Mouse (Mus musculus) small intestine, adult 2 months (tissue): ENCODE data around the gene Phyhipl. TPM values are rescaled to one million over a fixed set of nuclear protein-coding genes. Genes with fewer than 3 reads are reported as not detected.
A peak's percentile ranks its signal among the peaks of the same experiment; 100 is the strongest.

ENCODE experiments used
- H3K27ac ChIP-seq: fragments of 200-500 bp; 2 replicates; pipeline ENCODE4 v1.5.1; 2012; ENCODE audit warnings: low read depth, low read length, control low read depth, inconsistent platforms; ENCODE audit not compliant: insufficient read depth
- H3K27me3 ChIP-seq: fragments of 200-500 bp; 2 replicates; pipeline ENCODE4 v1.6.1; 2012; ENCODE audit warnings: mild to moderate bottlenecking, moderate library complexity, low read length, inconsistent platforms; ENCODE audit not compliant: control insufficient read depth, insufficient read depth
- H3K36me3 ChIP-seq: fragments of 200-500 bp; 2 replicates; pipeline ENCODE4 v1.6.1; 2012; ENCODE audit warnings: mild to moderate bottlenecking, low read length, control low read depth, inconsistent platforms; ENCODE audit not compliant: control insufficient read depth, insufficient read depth
- H3K4me1 ChIP-seq: fragments of 200-500 bp; 2 replicates; pipeline ENCODE4 v1.6.1; 2012; ENCODE audit warnings: low read length, inconsistent platforms, mixed read lengths; ENCODE audit not compliant: control insufficient read depth, insufficient read depth, insufficient read length
- H3K4me3 ChIP-seq: fragments of 200-500 bp; 2 replicates; pipeline ENCODE4 v1.5.1; 2012; ENCODE audit warnings: low read depth, mild to moderate bottlenecking, control low read depth, inconsistent platforms, low read length, moderate library complexity
- CTCF ChIP-seq: fragments of 200-500 bp; IDR thresholded peaks from 2 replicates; pipeline ENCODE4 v1.5.1; 2012; ENCODE audit warnings: low read depth, mild to moderate bottlenecking, control low read depth, inconsistent platforms, low read length, moderate library complexity, mixed read lengths; ENCODE audit not compliant: insufficient replicate concordance, insufficient read length; ENCODE audit errors: extremely low read depth
- POLR2A ChIP-seq: fragments of 200-500 bp; IDR thresholded peaks from 2 replicates; pipeline ENCODE4 v1.6.1; 2012; ENCODE audit warnings: low read depth, mild to moderate bottlenecking, control low read depth, inconsistent platforms, low read length, moderate library complexity
- WGBS: fragments of 180-500 bp; shearing (Covaris S2); methylation state at CpG from one replicate; pipeline ENCODE4 v1.1.7; 2018; 5-methylcytosine and 5-hydroxymethylcytosine counted together
- polyA plus RNA-seq: library from polyadenylated mRNA; depleted of rRNA; stranded (reverse); fragments of >200 nt; gene quantifications from 2 replicates; pipeline ENCODE4 v1.2.3, GENCODE M21; 2012

The Phyhipl gene
- polyA plus RNA-seq, 1 experiment: not detected

- H3K4me3 ChIP-seq: no peak overlapping the region
- no peak overlapping the region for H3K27ac ChIP-seq
- peaks cover 10% of the 10 kb centered on the region for H3K4me1 ChIP-seq
- H3K27me3 ChIP-seq: peaks cover 14% of the 10 kb centered on the region
- WGBS: 24% methylated on average over 10 of the region's 10 CpGs
- no peaks in the 10 kb centered on the region for H3K36me3 ChIP-seq
- TF ChIP-seq POLR2A (no peak), CTCF (no peak)
These were observed 57.7 kb downstream of the Phyhipl start for GRCm38 (mm10) chr10:70598081-70598515.

- Histone ChIP-seq H3K4me1 (peaks cover 2% of the 10 kb centered on the region; the same call in 1 of the 2 replicates), H3K4me3 (no peak overlapping the region), H3K27ac (no peak overlapping the region), H3K27me3 (peaks cover 7% of the 10 kb centered on the region), H3K36me3 (no peaks in the 10 kb centered on the region)
- WGBS: 55% methylated on average over 1 of the region's 1 CpGs
- no peak for TF ChIP-seq POLR2A
- no peak for TF ChIP-seq CTCF
These were observed 61.8 kb downstream of the Phyhipl start for GRCm38 (mm10) chr10:70594007-70594406.

- Histone ChIP-seq H3K4me1 (no peaks in the 10 kb centered on the region), H3K27ac (no peak overlapping the region), H3K4me3 (no peak overlapping the region), H3K36me3 (no peaks in the 10 kb centered on the region), H3K27me3 (no peaks in the 10 kb centered on the region)
- WGBS: 53% methylated on average over 3 of the region's 3 CpGs
- TF ChIP-seq CTCF: no peak
- TF ChIP-seq POLR2A: no peak
These were observed 68.8 kb downstream of the Phyhipl start for GRCm38 (mm10) chr10:70586876-70587405.

GRCm38 (mm10) chr10:70584171-70584570, 71.6 kb downstream of the Phyhipl start:
- WGBS: 78% methylated on average over 1 of the region's 1 CpGs
- Histone ChIP-seq H3K27me3 (no peaks in the 10 kb centered on the region), H3K36me3 (no peaks in the 10 kb centered on the region), H3K27ac (no peak overlapping the region), H3K4me1 (no peaks in the 10 kb centered on the region), H3K4me3 (no peak overlapping the region)
- TF ChIP-seq POLR2A: no peak
- TF ChIP-seq CTCF: no peak

- Histone ChIP-seq H3K4me3 (no peak overlapping the region), H3K36me3 (no peaks in the 10 kb centered on the region), H3K27ac (no peak overlapping the region), H3K27me3 (no peaks in the 10 kb centered on the region), H3K4me1 (no peaks in the 10 kb centered on the region)
- TF ChIP-seq CTCF (no peak), POLR2A (no peak)
- 56% methylated on average over 7 of the region's 7 CpGs for WGBS
These were observed 74.1 kb downstream of the Phyhipl start for GRCm38 (mm10) chr10:70581556-70582211.

- Histone ChIP-seq H3K36me3 (no peaks in the 10 kb centered on the region), H3K27me3 (no peaks in the 10 kb centered on the region), H3K4me3 (no peak overlapping the region), H3K27ac (no peak overlapping the region), H3K4me1 (no peaks in the 10 kb centered on the region)
- 19% methylated on average over 3 of the region's 3 CpGs for WGBS
- TF ChIP-seq CTCF (peak; percentile 67; the same call in 1 of the 2 replicates), POLR2A (no peak)
These were observed 92.1 kb downstream of the Phyhipl start for GRCm38 (mm10) chr10:70563636-70564035.

GRCm38 (mm10) chr10:70552531-70552930, 103.2 kb downstream of the Phyhipl start:
- H3K4me1 ChIP-seq: no peaks in the 10 kb centered on the region
- WGBS: 91% methylated on average over 3 of the region's 3 CpGs
- no peak overlapping the region for H3K27ac ChIP-seq
- TF ChIP-seq CTCF (no peak), POLR2A (no peak)
- no peak overlapping the region for H3K4me3 ChIP-seq
- H3K27me3 ChIP-seq: no peaks in the 10 kb centered on the region
- H3K36me3 ChIP-seq: no peaks in the 10 kb centered on the region
